Mouse (Mus musculus): Measurements from ENCODE around the gene Vrk1. TPM values are rescaled to one million over a fixed set of nuclear protein-coding genes. Genes with fewer than 3 reads are reported as not detected.
A peak's percentile ranks its signal among the peaks of the same experiment; 100 is the strongest.

Vrk1 gene
- polyA plus RNA-seq, 1 experiment: 12.9 TPM

GRCm38 (mm10) chr12:105983499-105983898 lies 26.5 kb upstream of the Vrk1 start:
- Histone ChIP-seq H3K27me3 (ENCODE audit: control insufficient read depth, insufficient read depth, low read length) (no peaks in the 10 kb centered on the region; the same call in 1 of the 2 replicates), H3K27ac (ENCODE audit: insufficient read depth, low read length) (no peak overlapping the region), H3K4me1 (ENCODE audit: control insufficient read depth, insufficient read depth, low read length) (no peaks in the 10 kb centered on the region), H3K4me3 (replicated peaks; ENCODE audit: insufficient read depth, low read depth, low read length) (no peak overlapping the region)
- 93% methylated on average over 9 of the region's 9 CpGs for whole genome bisulfite sequencing
- no peak for DNase-seq
- TF ChIP-seq CTCF (IDR thresholded peaks at IDR 0.05; ENCODE audit: borderline replicate concordance, insufficient read depth, low read depth, low read length): peak; percentile 33; the same call in 1 of the 2 replicates
- no peak for TF ChIP-seq POLR2A (IDR thresholded peaks at IDR 0.05; ENCODE audit: borderline replicate concordance, insufficient read depth, low read length)

- WGBS: 94% methylated on average over 4 of the region's 4 CpGs
- TF ChIP-seq POLR2A (IDR thresholded peaks at IDR 0.05; ENCODE audit: borderline replicate concordance, insufficient read depth, low read length) (no peak), CTCF (IDR thresholded peaks at IDR 0.05; ENCODE audit: borderline replicate concordance, insufficient read depth, low read depth, low read length) (no peak)
Measured at GRCm38 (mm10) chr12:105988434-105988833, 21.6 kb upstream of the Vrk1 start.

GRCm38 (mm10) chr12:105992756-105993155 lies 17.3 kb upstream of the Vrk1 start:
- TF ChIP-seq CTCF (IDR thresholded peaks at IDR 0.05; ENCODE audit: borderline replicate concordance, insufficient read depth, low read depth, low read length): no peak
- no peak for TF ChIP-seq POLR2A (IDR thresholded peaks at IDR 0.05; ENCODE audit: borderline replicate concordance, insufficient read depth, low read length)
- Histone ChIP-seq H3K27me3 (ENCODE audit: control insufficient read depth, insufficient read depth, low read length) (no peaks in the 10 kb centered on the region; the same call in 1 of the 2 replicates), H3K27ac (ENCODE audit: insufficient read depth, low read length) (no peak overlapping the region), H3K4me1 (ENCODE audit: control insufficient read depth, insufficient read depth, low read length) (no peaks in the 10 kb centered on the region), H3K4me3 (replicated peaks; ENCODE audit: insufficient read depth, low read depth, low read length) (no peak overlapping the region)
- no peak for DNase-seq
- WGBS: 66% methylated on average over 5 of the region's 5 CpGs

More at GRCm38 (mm10) chr12:105988434-105988833, 21.6 kb upstream of the Vrk1 start:
- no peak for DNase-seq
- Histone ChIP-seq H3K4me1 (ENCODE audit: control insufficient read depth, insufficient read depth, low read length) (no peaks in the 10 kb centered on the region), H3K4me3 (replicated peaks; ENCODE audit: insufficient read depth, low read depth, low read length) (no peak overlapping the region), H3K27me3 (ENCODE audit: control insufficient read depth, insufficient read depth, low read length) (no peaks in the 10 kb centered on the region; the same call in 1 of the 2 replicates), H3K27ac (ENCODE audit: insufficient read depth, low read length) (no peak overlapping the region)

- Histone ChIP-seq H3K4me3 (replicated peaks; ENCODE audit: insufficient read depth, low read depth, low read length) (no peak overlapping the region), H3K27me3 (ENCODE audit: control insufficient read depth, insufficient read depth, low read length) (no peaks in the 10 kb centered on the region; the same call in 1 of the 2 replicates), H3K27ac (ENCODE audit: insufficient read depth, low read length) (no peak overlapping the region), H3K4me1 (ENCODE audit: control insufficient read depth, insufficient read depth, low read length) (no peaks in the 10 kb centered on the region)
- no peak for DNase-seq
- 68% methylated on average over 7 of the region's 7 CpGs for WGBS
- TF ChIP-seq POLR2A (IDR thresholded peaks at IDR 0.05; ENCODE audit: borderline replicate concordance, insufficient read depth, low read length): no peak
Measured at GRCm38 (mm10) chr12:105993356-105993755, 16.7 kb upstream of the Vrk1 start.

GRCm38 (mm10) chr12:105995940-105996339 lies 14.1 kb upstream of the Vrk1 start:
- no peak for DNase-seq
- WGBS: 73% methylated on average over 4 of the region's 4 CpGs

GRCm38 (mm10) chr12:105997028-105997786 lies 12.8 kb upstream of the Vrk1 start:
- 74% methylated on average over 19 of the region's 19 CpGs for WGBS
- no peak for DNase-seq
- H3K27ac ChIP-seq (ENCODE audit: insufficient read depth, low read length): no peak overlapping the region

More at GRCm38 (mm10) chr12:105995940-105996339, 14.1 kb upstream of the Vrk1 start:
- no peak overlapping the region for H3K4me3 ChIP-seq (replicated peaks; ENCODE audit: insufficient read depth, low read depth, low read length)
- H3K27me3 ChIP-seq (ENCODE audit: control insufficient read depth, insufficient read depth, low read length): no peaks in the 10 kb centered on the region; the same call in 1 of the 2 replicates
- H3K27ac ChIP-seq (ENCODE audit: insufficient read depth, low read length): no peak overlapping the region
- H3K4me1 ChIP-seq (ENCODE audit: control insufficient read depth, insufficient read depth, low read length): no peaks in the 10 kb centered on the region
- TF ChIP-seq CTCF (IDR thresholded peaks at IDR 0.05; ENCODE audit: borderline replicate concordance, insufficient read depth, low read depth, low read length) (no peak), POLR2A (IDR thresholded peaks at IDR 0.05; ENCODE audit: borderline replicate concordance, insufficient read depth, low read length) (no peak)

GRCm38 (mm10) chr12:106001775-106002174 lies 8.3 kb upstream of the Vrk1 start:
- H3K4me3 ChIP-seq (replicated peaks; ENCODE audit: insufficient read depth, low read depth, low read length): no peak overlapping the region
- H3K27ac ChIP-seq (ENCODE audit: insufficient read depth, low read length): no peak overlapping the region
- TF ChIP-seq CTCF (IDR thresholded peaks at IDR 0.05; ENCODE audit: borderline replicate concordance, insufficient read depth, low read depth, low read length) (0 out of 2 replicates have a peak, but pooled peaks have one; percentile 7), POLR2A (IDR thresholded peaks at IDR 0.05; ENCODE audit: borderline replicate concordance, insufficient read depth, low read length) (no peak)
- DNase-seq: no peak
- no peaks in the 10 kb centered on the region for H3K27me3 ChIP-seq (ENCODE audit: control insufficient read depth, insufficient read depth, low read length)
- H3K4me1 ChIP-seq (ENCODE audit: control insufficient read depth, insufficient read depth, low read length): no peaks in the 10 kb centered on the region
- 47% methylated on average over 8 of the region's 8 CpGs for WGBS

More at GRCm38 (mm10) chr12:105997028-105997786, 12.8 kb upstream of the Vrk1 start:
- H3K4me3 ChIP-seq (replicated peaks; ENCODE audit: insufficient read depth, low read depth, low read length): no peak overlapping the region
- no peaks in the 10 kb centered on the region for H3K4me1 ChIP-seq (ENCODE audit: control insufficient read depth, insufficient read depth, low read length)
- no peak for TF ChIP-seq CTCF (IDR thresholded peaks at IDR 0.05; ENCODE audit: borderline replicate concordance, insufficient read depth, low read depth, low read length)
- no peak for TF ChIP-seq POLR2A (IDR thresholded peaks at IDR 0.05; ENCODE audit: borderline replicate concordance, insufficient read depth, low read length)
- H3K27me3 ChIP-seq (ENCODE audit: control insufficient read depth, insufficient read depth, low read length): no peaks in the 10 kb centered on the region; the same call in 1 of the 2 replicates

- Histone ChIP-seq H3K27me3 (ENCODE audit: control insufficient read depth, insufficient read depth, low read length) (no peaks in the 10 kb centered on the region), H3K4me3 (replicated peaks; ENCODE audit: insufficient read depth, low read depth, low read length) (no peak overlapping the region), H3K4me1 (ENCODE audit: control insufficient read depth, insufficient read depth, low read length) (no peaks in the 10 kb centered on the region), H3K27ac (ENCODE audit: insufficient read depth, low read length) (no peak overlapping the region)
- no peak for DNase-seq
- 81% methylated on average over 6 of the region's 6 CpGs for WGBS
- no peak for TF ChIP-seq POLR2A (IDR thresholded peaks at IDR 0.05; ENCODE audit: borderline replicate concordance, insufficient read depth, low read length)
- no peak for TF ChIP-seq CTCF (IDR thresholded peaks at IDR 0.05; ENCODE audit: borderline replicate concordance, insufficient read depth, low read depth, low read length)
Measured at GRCm38 (mm10) chr12:106004719-106005118, 5.3 kb upstream of the Vrk1 start.
